Mouse (Mus musculus): Measurements from ENCODE around the gene Gm21812. TPM values are rescaled to one million over a fixed set of nuclear protein-coding genes. Genes with fewer than 3 reads are reported as not detected.

Gm21812 gene
- not detected for total RNA-seq (2023)

GRCm38 (mm10) chrY:9347084-9347483 is at the start of gene Gm21812:
Gene Gm21812 (minus strand): TSS chrY:9347184.

Other genes starting within 250 kb of the Gm21812 start
- not detected for gene Gm21292, start 213.3 kb downstream of the Gm21812 start, total RNA-seq (2023)
- not detected for gene Gm21721, start 145.0 kb downstream of the Gm21812 start, total RNA-seq (2023)
- not detected for gene Gm21874, start 69.0 kb upstream of the Gm21812 start, total RNA-seq (2023)

All from CD4-positive naive resting alpha-beta T cell, adult 76 days (primary cell).